Mouse (Mus musculus) R1 (cell line): ENCODE data around the gene Grm4.
A peak's percentile ranks its signal among the peaks of the same experiment; 100 is the strongest.

Source experiments
- DNase-seq: peaks from one replicate; pipeline ENCODE4 v3.0.0-alpha.2; 2018; ENCODE audit warnings: low read depth, low spot score

Grm4 gene

GRCm38 (mm10) chr17:27393432-27393831 lies 127.8 kb downstream of the Grm4 start:
- peak; percentile 78 for DNase-seq

- DNase-seq, result peak; percentile 43
These were observed 128.3 kb downstream of the Grm4 start for GRCm38 (mm10) chr17:27392918-27393317.

GRCm38 (mm10) chr17:27390019-27390418 lies 131.2 kb downstream of the Grm4 start:
- DNase-seq, result no peak

- DNase-seq, result no peak
These were observed 131.8 kb downstream of the Grm4 start for GRCm38 (mm10) chr17:27389221-27390000.

GRCm38 (mm10) chr17:27386438-27386837 lies 134.8 kb downstream of the Grm4 start:
- no peak for DNase-seq

- DNase-seq, result peak; percentile 40
These were observed 135.5 kb downstream of the Grm4 start for GRCm38 (mm10) chr17:27385513-27386261.

- no peak for DNase-seq
These were observed 138.3 kb downstream of the Grm4 start for GRCm38 (mm10) chr17:27382916-27383315.

- peak; percentile 55 for DNase-seq
These were observed 140.2 kb downstream of the Grm4 start for GRCm38 (mm10) chr17:27380911-27381459.

GRCm38 (mm10) chr17:27378977-27379376 lies 142.2 kb downstream of the Grm4 start:
- DNase-seq, result no peak

- peak; percentile 63 for DNase-seq
These were observed 144.1 kb downstream of the Grm4 start for GRCm38 (mm10) chr17:27377151-27377550.

- DNase-seq, result no peak
These were observed 145.7 kb downstream of the Grm4 start for GRCm38 (mm10) chr17:27375551-27375950.
